Mouse (Mus musculus): ENCODE results near the gene Mad1l1. TPM values are rescaled to one million over a fixed set of nuclear protein-coding genes. Genes with fewer than 3 reads are reported as not detected.
"Not testable (repeated sequence)": the region's sequence is repeated elsewhere in the genome, so short reads cannot be mapped to it uniquely, and the experiment has no call there.

Gene Mad1l1
- polyA plus RNA-seq, 1 experiment from 2014 or later = 30.0 TPM

- DNase-seq (ENCODE audit: low read depth, low spot score) (no peak), ATAC-seq (no peak)
- in situ Hi-C loops (cut with MboI; ENCODE audit: low pct_unique_long_range_greater_than_20kb) = no loop called here
- POLR2A ChIA-PET = no interaction called here
- H3K27me3 ChIP-seq = no peaks in the 10 kb centered on the region
- CTCF ChIA-PET = interaction anchor here (3.0 kb wide), 1 partner anchor 12 kb away, joined by 8 read pairs; no protein-coding TSS in a partner anchor
- no peak for TF ChIP-seq CTCF (IDR thresholded peaks at IDR 0.05)
Observed at GRCm38 (mm10) chr5:140002541-140002940, 318.8 kb downstream of the Mad1l1 start.

DNA sequence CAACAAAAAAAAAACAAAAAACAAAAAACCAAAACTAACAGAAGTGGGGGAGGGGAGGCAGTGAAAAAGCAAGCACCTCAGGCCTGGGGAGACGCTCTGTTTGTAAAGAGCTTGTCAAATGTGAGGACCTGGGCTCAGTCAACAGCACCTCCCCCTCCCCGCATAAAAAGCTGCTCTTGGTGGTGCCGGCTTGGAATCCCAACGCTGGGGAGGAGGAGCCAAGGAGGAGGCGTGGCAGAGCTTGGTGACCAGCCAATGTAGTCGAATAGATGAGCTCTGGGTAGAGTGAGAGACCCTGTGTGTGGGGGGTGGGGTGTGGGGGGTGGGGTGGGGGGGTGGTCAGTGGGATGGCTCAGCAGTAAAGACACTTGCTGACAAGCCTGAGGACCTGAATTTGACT is 322.4 kb downstream of the Mad1l1 start:
- no peaks in the 10 kb centered on the region for H3K27me3 ChIP-seq
- POLR2A ChIA-PET = interaction anchor here (0.6 kb wide), 1 partner anchor 10 kb away, joined by 3 read pairs; no protein-coding TSS in a partner anchor
- DNase-seq (ENCODE audit: low read depth, low spot score) (no peak), ATAC-seq (no peak)
- in situ Hi-C loops (cut with MboI; ENCODE audit: low pct_unique_long_range_greater_than_20kb) = no loop called here
- TF ChIP-seq CTCF (IDR thresholded peaks at IDR 0.05) = no peak
- CTCF ChIA-PET = interaction anchor here (1.0 kb wide), 1 partner anchor 9 kb away, joined by 3 read pairs; no protein-coding TSS in a partner anchor

DNA sequence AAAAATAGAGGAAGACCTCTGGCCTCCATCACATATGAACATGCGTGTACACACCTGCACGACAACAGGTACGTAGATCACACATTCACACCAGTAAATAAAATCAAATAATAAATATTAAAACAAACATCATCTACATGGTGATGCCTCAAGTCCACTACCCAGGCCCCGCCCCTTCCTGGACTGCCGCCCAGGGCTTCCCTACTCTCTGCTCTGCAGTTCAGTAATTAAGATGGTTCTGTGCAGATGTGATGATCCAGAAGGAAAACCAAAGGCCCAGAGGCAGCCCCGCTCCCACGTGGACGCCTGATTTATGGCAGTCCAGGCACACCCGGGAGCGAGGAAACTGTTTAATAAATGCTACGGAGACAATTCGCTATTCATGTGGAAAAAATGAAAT is 323.0 kb downstream of the Mad1l1 start:
- H3K27me3 ChIP-seq; DNase-seq (ENCODE audit: low read depth, low spot score); ATAC-seq; in situ Hi-C loops (cut with MboI; ENCODE audit: low pct_unique_long_range_greater_than_20kb): not testable (repeated sequence)
- ChIA-PET CTCF (interaction anchor here (1.0 kb wide), 1 partner anchor 8 kb away, joined by 3 read pairs; no protein-coding TSS in a partner anchor), POLR2A (interaction anchor here (0.6 kb wide), 1 partner anchor 9 kb away, joined by 3 read pairs; no protein-coding TSS in a partner anchor)

- ChIA-PET CTCF (no interaction called here), POLR2A (no interaction called here)
- H3K27me3 ChIP-seq = no peaks in the 10 kb centered on the region
- ATAC-seq (no peak), DNase-seq (ENCODE audit: low read depth, low spot score) (no peak)
- TF ChIP-seq CTCF (IDR thresholded peaks at IDR 0.05) = no peak
- in situ Hi-C loops (cut with MboI; ENCODE audit: low pct_unique_long_range_greater_than_20kb) = no loop called here
Observed at GRCm38 (mm10) chr5:139991531-139991930, 329.8 kb downstream of the Mad1l1 start.

GRCm38 (mm10) chr5:139985073-139985746 is 336.1 kb downstream of the Mad1l1 start:
- no peak for TF ChIP-seq CTCF (IDR thresholded peaks at IDR 0.05)
- ChIA-PET POLR2A (interaction anchor here (1.1 kb wide), 1 partner anchor 8 kb away, joined by 3 read pairs; no protein-coding TSS in a partner anchor), CTCF (no interaction called here)
- ATAC-seq (no peak), DNase-seq (ENCODE audit: low read depth, low spot score) (no peak)
- in situ Hi-C loops (cut with MboI; ENCODE audit: low pct_unique_long_range_greater_than_20kb) = no loop called here
- no peaks in the 10 kb centered on the region for H3K27me3 ChIP-seq

- CTCF ChIA-PET = no interaction called here
- in situ Hi-C loops (cut with MboI; ENCODE audit: low pct_unique_long_range_greater_than_20kb) = no loop called here
- POLR2A ChIA-PET = no interaction called here
- H3K27me3 ChIP-seq = no peaks in the 10 kb centered on the region
- no peak for TF ChIP-seq CTCF (IDR thresholded peaks at IDR 0.05)
- no peak for DNase-seq (ENCODE audit: low read depth, low spot score)
- ATAC-seq = no peak
Observed at GRCm38 (mm10) chr5:139981976-139982375, 339.4 kb downstream of the Mad1l1 start.

DNA sequence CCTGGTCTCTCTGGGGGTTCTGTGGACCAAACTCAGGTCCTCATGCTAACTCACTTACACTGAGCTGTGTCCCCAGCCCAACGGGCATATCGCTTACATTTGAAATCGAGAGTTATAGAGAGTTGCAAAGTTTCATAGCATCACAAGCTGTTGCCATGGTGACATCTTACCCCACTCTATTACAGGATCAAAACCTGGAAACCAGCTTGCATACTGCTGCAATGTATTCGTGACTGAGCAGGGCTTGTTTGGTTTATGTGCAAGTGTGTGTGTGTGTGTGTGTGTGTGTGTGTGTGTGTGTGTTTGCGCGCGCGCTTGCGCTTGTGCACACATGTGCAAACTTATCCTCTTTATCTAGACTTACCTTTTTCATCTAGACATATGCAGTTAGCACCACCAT is 342.0 kb downstream of the Mad1l1 start:
- CTCF ChIA-PET = interaction anchor here (1.4 kb wide), 1 partner anchor 9 kb away, joined by 3 read pairs; no protein-coding TSS in a partner anchor

DNA sequence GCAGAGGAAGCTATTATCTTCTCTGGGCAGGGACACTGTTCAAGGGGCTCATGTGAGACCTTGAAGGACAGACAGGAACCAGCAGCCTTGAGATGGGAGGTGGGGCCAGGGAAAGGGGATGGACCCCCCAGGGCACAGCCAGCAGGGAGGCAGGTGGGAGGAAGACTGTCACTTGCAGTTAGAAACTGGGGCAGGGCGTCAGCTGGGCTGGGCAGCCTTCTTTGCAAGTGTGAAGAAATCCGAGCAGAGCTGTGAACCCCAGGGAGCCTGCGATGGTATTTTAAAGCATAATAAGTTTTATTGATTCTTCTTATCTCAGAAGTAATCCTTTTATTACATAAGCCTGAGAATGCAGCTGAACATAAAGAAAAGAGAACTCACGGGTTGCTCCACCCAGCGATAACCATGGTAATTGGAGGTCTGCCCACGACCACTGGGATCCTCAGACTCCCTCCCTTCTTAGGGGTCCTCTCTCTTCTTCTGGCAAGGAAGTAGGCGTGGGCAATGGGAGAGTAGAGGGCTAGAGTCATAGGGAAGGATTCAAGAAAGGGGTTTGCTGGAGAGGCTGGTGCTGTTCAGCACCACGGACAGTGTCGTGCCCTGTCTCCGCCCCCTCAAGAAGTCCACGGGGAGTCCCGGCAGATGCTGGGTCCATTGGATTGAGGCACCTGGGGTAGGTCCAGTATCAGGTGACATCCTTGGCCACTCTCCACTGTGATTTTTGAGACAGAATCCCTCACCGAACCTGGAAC is 342.7 kb downstream of the Mad1l1 start:
- no peak for ATAC-seq
- ChIA-PET CTCF (interaction anchor here (1.4 kb wide), 1 partner anchor 10 kb away, joined by 3 read pairs; no protein-coding TSS in a partner anchor), POLR2A (no interaction called here)
- in situ Hi-C loops (cut with MboI; ENCODE audit: low pct_unique_long_range_greater_than_20kb) = no loop called here
- H3K27me3 ChIP-seq = no peaks in the 10 kb centered on the region
- TF ChIP-seq CTCF (IDR thresholded peaks at IDR 0.05) = no peak
- DNase-seq (ENCODE audit: low read depth, low spot score) = no peak

More for the DNA sequence above, 342.0 kb downstream of the Mad1l1 start:
- no peaks in the 10 kb centered on the region for H3K27me3 ChIP-seq
- POLR2A ChIA-PET = interaction anchor here (0.8 kb wide), 1 partner anchor 8 kb away, joined by 3 read pairs; no protein-coding TSS in a partner anchor
- DNase-seq (ENCODE audit: low read depth, low spot score) = no peak
- in situ Hi-C loops (cut with MboI; ENCODE audit: low pct_unique_long_range_greater_than_20kb) = no loop called here
- no peak for TF ChIP-seq CTCF (IDR thresholded peaks at IDR 0.05)
- no peak for ATAC-seq

- ATAC-seq = no peak
- TF ChIP-seq CTCF (IDR thresholded peaks at IDR 0.05) = no peak
- POLR2A ChIA-PET = no interaction called here
- CTCF ChIA-PET = interaction anchor here (1.0 kb wide), 1 partner anchor 137 kb away, joined by 3 read pairs; no protein-coding TSS in a partner anchor
- no peak for DNase-seq (ENCODE audit: low read depth, low spot score)
- in situ Hi-C loops (cut with MboI; ENCODE audit: low pct_unique_long_range_greater_than_20kb) = no loop called here
- no peaks in the 10 kb centered on the region for H3K27me3 ChIP-seq
Observed at GRCm38 (mm10) chr5:139977476-139977875, 343.9 kb downstream of the Mad1l1 start.

DNA sequence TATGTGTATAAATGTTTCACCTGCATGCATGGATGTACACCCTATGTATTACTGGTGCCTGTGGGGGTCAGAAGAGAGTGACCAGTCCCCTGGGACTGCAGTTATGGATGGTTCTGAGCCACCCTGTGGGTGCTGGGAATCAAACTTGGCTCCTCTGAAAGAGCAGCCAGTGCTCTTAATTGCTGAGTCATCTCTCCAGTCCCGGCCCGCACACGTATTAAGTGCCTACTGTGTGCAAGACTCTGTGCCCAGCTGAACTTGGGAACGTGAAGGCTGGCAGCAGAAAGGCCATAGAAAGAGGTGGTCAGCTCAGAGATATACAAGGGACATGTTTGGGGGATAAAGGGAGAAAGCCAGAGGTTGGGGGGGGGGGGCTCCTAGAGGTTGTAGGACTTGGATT is 344.8 kb downstream of the Mad1l1 start:
- ATAC-seq = no peak
- CTCF ChIA-PET = interaction anchor here (1.0 kb wide), 1 partner anchor 40 kb away, joined by 3 read pairs; no protein-coding TSS in a partner anchor
- H3K27me3 ChIP-seq = no peaks in the 10 kb centered on the region

More for the DNA sequence above, 344.8 kb downstream of the Mad1l1 start:
- no peak for TF ChIP-seq CTCF (IDR thresholded peaks at IDR 0.05)
- in situ Hi-C loops (cut with MboI; ENCODE audit: low pct_unique_long_range_greater_than_20kb) = no loop called here
- POLR2A ChIA-PET = no interaction called here
- no peak for DNase-seq (ENCODE audit: low read depth, low spot score)
